Mouse (Mus musculus): ENCODE data around the gene Gm49352. TPM values are rescaled to one million over a fixed set of nuclear protein-coding genes. Genes with fewer than 3 reads are reported as not detected.
"Not testable (repeated sequence)": the region's sequence is repeated elsewhere in the genome, so short reads cannot be mapped to it uniquely, and the experiment has no call there.

Gm49352 gene
- total RNA-seq (2014; rRNA removed) (not detected in 2 replicates), polyA plus RNA-seq (2015; fragmentation: Nextera tagmentation; extraction: Ambion mirVana) (not detected in 2 replicates)

DNA sequence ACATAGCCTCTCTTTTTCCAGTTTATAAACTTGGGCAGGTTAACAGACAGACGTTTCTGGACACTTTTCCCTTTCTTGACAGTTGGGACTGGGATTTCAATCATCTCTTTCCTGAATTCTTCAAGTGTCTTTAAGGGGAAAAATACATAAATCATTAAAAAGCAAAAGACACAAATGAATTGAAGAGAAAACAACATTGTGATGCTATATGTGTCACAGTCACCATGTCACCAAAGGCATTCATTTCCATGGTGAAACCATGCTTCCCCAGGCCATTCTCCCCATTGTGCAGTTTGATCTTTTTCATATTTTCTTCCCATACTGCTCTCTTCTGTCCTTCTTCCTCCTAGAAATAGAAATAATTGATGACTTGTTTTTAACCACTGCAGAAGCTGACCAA, at the start of gene Gm49352:
Gm49352 (minus strand) TSS at position 101 of the 400 bp plus-strand sequence.
- ATAC-seq (ENCODE audit: low FRiP score): not testable (repeated sequence)
- 35% methylated on average over 1 of the region's 1 CpGs for WGBS

DNA sequence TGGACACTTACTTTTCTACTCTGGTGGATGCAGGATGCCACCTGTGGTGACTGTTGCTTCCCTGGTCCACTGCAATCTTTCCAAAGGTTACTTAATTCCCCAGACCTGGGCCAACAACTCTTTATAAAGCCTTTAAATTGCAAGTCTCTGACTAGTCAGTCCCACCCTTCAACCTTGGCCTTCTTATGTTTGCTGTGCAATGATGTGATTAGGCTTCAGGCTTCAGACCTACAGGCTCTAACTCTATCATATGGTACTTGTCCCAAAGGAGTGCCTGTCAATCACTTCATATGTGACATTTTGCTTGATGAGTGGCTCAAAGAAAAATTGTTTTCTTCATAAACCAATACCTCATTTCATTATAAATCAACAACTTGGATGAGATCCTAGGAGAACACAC, 2.1 kb upstream of the Gm49352 start, which contains the start of gene Cts3:
Cts3 (minus strand) TSS at position 101 of the 400 bp plus-strand sequence.
- TF ChIP-seq CTCF (IDR thresholded peaks at IDR 0.05): no peak

More for the DNA sequence above, at the start of gene Gm49352:
- H3K9me3 ChIP-seq (ENCODE audit: low read length): peaks cover 18% of the 10 kb centered on the region; the same call in 1 of the 2 replicates
- not testable (repeated sequence) for H3K4me3 ChIP-seq (ENCODE audit: low read depth, low read length); H3K4me1 ChIP-seq (ENCODE audit: insufficient read depth, low read length); H3K27me3 ChIP-seq (ENCODE audit: insufficient read depth, low read length); H3K36me3 ChIP-seq (ENCODE audit: insufficient read depth, low read length); H3K4me2 ChIP-seq (ENCODE audit: low read depth, low read length, poor library complexity, severe bottlenecking); DNase-seq (ENCODE audit: low spot score); H3K9ac ChIP-seq (replicated peaks; ENCODE audit: low read length, poor library complexity, severe bottlenecking); H3K27ac ChIP-seq (ENCODE audit: low read depth, low read length)

DNA sequence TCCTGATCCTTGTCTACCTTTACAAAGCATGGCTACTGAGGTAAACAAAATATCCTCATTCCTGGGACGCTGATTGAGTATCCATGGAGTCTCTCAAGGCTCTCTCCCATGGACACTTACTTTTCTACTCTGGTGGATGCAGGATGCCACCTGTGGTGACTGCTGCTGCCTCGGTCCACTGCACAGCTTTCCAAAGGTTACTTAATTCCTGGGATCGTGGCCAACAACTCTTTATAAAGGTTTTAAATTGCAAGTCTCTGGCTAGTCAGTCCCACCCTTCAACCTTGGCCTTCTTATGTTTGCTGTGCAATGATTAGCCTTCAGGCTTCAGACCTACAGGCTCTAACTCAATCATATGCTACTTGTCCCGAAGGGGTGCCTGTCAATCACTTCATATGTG, 26.3 kb downstream of the Gm49352 start, which contains the start of gene Ctsm:
Ctsm (minus strand) TSS at position 209 of the 400 bp plus-strand sequence.
- Histone ChIP-seq H3K27ac (ENCODE audit: low read depth, low read length) (no peak within 1 kb of the TSS), H3K27me3 (ENCODE audit: insufficient read depth, low read length) (no peaks in the 10 kb centered on the region), H3K9ac (replicated peaks; ENCODE audit: low read length, poor library complexity, severe bottlenecking) (no peak within 1 kb of the TSS), H3K9me3 (ENCODE audit: low read length) (peaks cover 27% of the 10 kb centered on the region; the same call in 1 of the 2 replicates), H3K4me2 (ENCODE audit: low read depth, low read length, poor library complexity, severe bottlenecking) (no peak within 1 kb of the TSS), H3K4me3 (ENCODE audit: low read depth, low read length) (no peak within 1 kb of the TSS), H3K36me3 (ENCODE audit: insufficient read depth, low read length) (no peaks in the 10 kb centered on the region), H3K4me1 (ENCODE audit: insufficient read depth, low read length) (no peaks in the 10 kb centered on the region)
- DNase-seq (ENCODE audit: low spot score) (no peak), ATAC-seq (ENCODE audit: low FRiP score) (no peak)
- 65% methylated on average over 4 of the region's 4 CpGs for WGBS
- TF ChIP-seq CTCF (IDR thresholded peaks at IDR 0.05): no peak

More for the DNA sequence above, 2.1 kb upstream of the Gm49352 start, which contains the start of gene Cts3:
- ATAC-seq (ENCODE audit: low FRiP score): no peak
- H3K4me2 ChIP-seq (ENCODE audit: low read depth, low read length, poor library complexity, severe bottlenecking): no peak within 1 kb of the TSS
- no peak within 1 kb of the TSS for H3K9ac ChIP-seq (replicated peaks; ENCODE audit: low read length, poor library complexity, severe bottlenecking)
- no peaks in the 10 kb centered on the region for H3K36me3 ChIP-seq (ENCODE audit: insufficient read depth, low read length)
- no peak for DNase-seq (ENCODE audit: low spot score)
- no peaks in the 10 kb centered on the region for H3K27me3 ChIP-seq (ENCODE audit: insufficient read depth, low read length)
- no peaks in the 10 kb centered on the region for H3K4me1 ChIP-seq (ENCODE audit: insufficient read depth, low read length)
- no peak within 1 kb of the TSS for H3K27ac ChIP-seq (ENCODE audit: low read depth, low read length)
- no peak within 1 kb of the TSS for H3K4me3 ChIP-seq (ENCODE audit: low read depth, low read length)
- peaks cover 15% of the 10 kb centered on the region; the same call in 1 of the 2 replicates for H3K9me3 ChIP-seq (ENCODE audit: low read length)

Other genes with a start within 250 kb of the Gm49352 start
- not detected in 2 replicates for gene Cts7, start 210.0 kb downstream of the Gm49352 start, total RNA-seq (2014; rRNA removed)
- gene Cts7, start 210.0 kb downstream of the Gm49352 start, polyA plus RNA-seq (2015; fragmentation: Nextera tagmentation; extraction: Ambion mirVana): not detected in 2 replicates
- not detected in 2 replicates for gene Ctsm, start 26.3 kb downstream of the Gm49352 start, total RNA-seq (2014; rRNA removed)
- not detected in 2 replicates for gene Ctsm, start 26.3 kb downstream of the Gm49352 start, polyA plus RNA-seq (2015; fragmentation: Nextera tagmentation; extraction: Ambion mirVana)
- not detected in 2 replicates for gene Cts3, start 2.0 kb upstream of the Gm49352 start, total RNA-seq (2014; rRNA removed)
- not detected in 2 replicates for gene Cts3, start 2.0 kb upstream of the Gm49352 start, polyA plus RNA-seq (2015; fragmentation: Nextera tagmentation; extraction: Ambion mirVana)